Mouse (Mus musculus): Measurements from ENCODE around the gene Cpped1.

The Cpped1 gene

GRCm38 (mm10) chr16:11757471-11757870 is 151.8 kb downstream of the Cpped1 start:
- DNase-seq: no peak

DNA sequence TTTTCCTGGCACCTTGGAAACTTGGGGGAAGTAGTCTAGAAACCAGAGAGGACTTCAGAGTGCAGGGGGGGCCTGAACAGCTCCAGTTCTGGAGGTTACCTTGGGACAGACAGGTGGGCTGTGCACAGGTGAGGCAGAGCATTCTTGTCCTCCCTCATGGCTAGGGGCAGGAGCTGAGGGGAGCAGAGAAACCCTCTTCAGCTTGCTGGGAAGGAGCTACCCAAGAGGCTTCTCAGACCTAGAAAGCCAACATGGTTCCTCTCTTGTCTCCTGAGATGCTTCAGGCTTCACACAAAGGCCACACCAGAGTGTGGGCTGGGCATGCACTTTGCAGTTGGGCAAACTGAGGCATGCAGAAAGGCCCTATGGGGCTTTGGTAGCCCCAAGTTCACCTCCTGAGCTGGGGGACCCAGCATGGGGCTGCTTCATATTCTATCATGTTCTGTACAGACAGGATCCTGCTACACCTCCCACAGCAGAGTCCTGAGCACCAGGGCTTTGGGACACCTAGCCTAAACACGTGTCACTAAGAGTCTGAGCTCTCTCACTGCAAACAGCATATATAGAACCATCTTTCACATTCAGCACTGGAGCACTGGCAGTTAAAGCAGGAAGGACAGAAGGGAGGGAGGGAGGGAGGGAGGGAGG is 152.5 kb downstream of the Cpped1 start:
- no peak for DNase-seq

GRCm38 (mm10) chr16:11755281-11756066 is 153.8 kb downstream of the Cpped1 start:
- DNase-seq: no peak

GRCm38 (mm10) chr16:11754136-11754535 is 155.1 kb downstream of the Cpped1 start:
- no peak for DNase-seq

Data from cerebellum, postnatal 14 days (tissue).